Mouse (Mus musculus): ENCODE data around the gene Rrh. TPM values are rescaled to one million over a fixed set of nuclear protein-coding genes. Genes with fewer than 3 reads are reported as not detected.

Rrh gene
- polyA plus RNA-seq, 1 experiment from 2014 or later: not detected

- no peaks in the 10 kb centered on the region for H3K27me3 ChIP-seq (ENCODE audit: control insufficient read depth, insufficient read depth, low read depth, low read length)
- no peaks in the 10 kb centered on the region for H3K9me3 ChIP-seq (replicated peaks; ENCODE audit: control insufficient read depth, low read length)
- no peaks in the 10 kb centered on the region for H3K4me1 ChIP-seq (ENCODE audit: control insufficient read depth, low read depth, low read length)
- WGBS (ENCODE audit: insufficient replicate concordance): 68% methylated on average over 10 of the region's 10 CpGs
- no peak for ATAC-seq (ENCODE audit: low read depth)
- no peak within 1 kb of the TSS for H3K9ac ChIP-seq (ENCODE audit: low read depth, low read length)
- H3K4me2 ChIP-seq (ENCODE audit: low read depth, low read length): no peak within 1 kb of the TSS
- no peak within 1 kb of the TSS for H3K4me3 ChIP-seq (ENCODE audit: low read depth, low read length)
- H3K36me3 ChIP-seq (ENCODE audit: control insufficient read depth, insufficient read depth): no peaks in the 10 kb centered on the region
- H3K27ac ChIP-seq (ENCODE audit: low read length): no peak within 1 kb of the TSS
These were observed 18.6 kb downstream of the Rrh start, which contains the start of gene Lrit3 for GRCm38 (mm10) chr3:129803765-129804164. TSS of gene Lrit3 (minus strand) at chr3:129804030.

GRCm38 (mm10) chr3:129799011-129799410, 23.4 kb downstream of the Rrh start:
- no peak overlapping the region for H3K27ac ChIP-seq (ENCODE audit: low read length)
- H3K36me3 ChIP-seq (ENCODE audit: control insufficient read depth, insufficient read depth): no peaks in the 10 kb centered on the region
- 59% methylated on average over 2 of the region's 2 CpGs for WGBS (ENCODE audit: insufficient replicate concordance)
- no peak for ATAC-seq (ENCODE audit: low read depth)
- H3K4me3 ChIP-seq (ENCODE audit: low read depth, low read length): no peak overlapping the region
- no peaks in the 10 kb centered on the region for H3K4me1 ChIP-seq (ENCODE audit: control insufficient read depth, low read depth, low read length)
- H3K4me2 ChIP-seq (ENCODE audit: low read depth, low read length): no peak overlapping the region
- H3K27me3 ChIP-seq (ENCODE audit: control insufficient read depth, insufficient read depth, low read depth, low read length): no peaks in the 10 kb centered on the region
- no peaks in the 10 kb centered on the region for H3K9me3 ChIP-seq (replicated peaks; ENCODE audit: control insufficient read depth, low read length)
- no peak overlapping the region for H3K9ac ChIP-seq (ENCODE audit: low read depth, low read length)

GRCm38 (mm10) chr3:129798551-129798950, 23.8 kb downstream of the Rrh start:
- Histone ChIP-seq H3K4me1 (ENCODE audit: control insufficient read depth, low read depth, low read length) (no peaks in the 10 kb centered on the region), H3K27ac (ENCODE audit: low read length) (no peak overlapping the region), H3K36me3 (ENCODE audit: control insufficient read depth, insufficient read depth) (no peaks in the 10 kb centered on the region), H3K27me3 (ENCODE audit: control insufficient read depth, insufficient read depth, low read depth, low read length) (no peaks in the 10 kb centered on the region), H3K4me2 (ENCODE audit: low read depth, low read length) (no peak overlapping the region), H3K4me3 (ENCODE audit: low read depth, low read length) (no peak overlapping the region), H3K9ac (ENCODE audit: low read depth, low read length) (no peak overlapping the region), H3K9me3 (replicated peaks; ENCODE audit: control insufficient read depth, low read length) (no peaks in the 10 kb centered on the region)
- no peak for ATAC-seq (ENCODE audit: low read depth)
- WGBS (ENCODE audit: insufficient replicate concordance): 58% methylated on average over 11 of the region's 11 CpGs

GRCm38 (mm10) chr3:129797341-129797740, 25.0 kb downstream of the Rrh start:
- H3K4me2 ChIP-seq (ENCODE audit: low read depth, low read length): no peak overlapping the region
- ATAC-seq (ENCODE audit: low read depth): no peak
- H3K4me3 ChIP-seq (ENCODE audit: low read depth, low read length): no peak overlapping the region
- no peaks in the 10 kb centered on the region for H3K27me3 ChIP-seq (ENCODE audit: control insufficient read depth, insufficient read depth, low read depth, low read length)
- no peak overlapping the region for H3K9ac ChIP-seq (ENCODE audit: low read depth, low read length)
- H3K27ac ChIP-seq (ENCODE audit: low read length): no peak overlapping the region
- WGBS (ENCODE audit: insufficient replicate concordance): 56% methylated on average over 5 of the region's 5 CpGs
- H3K4me1 ChIP-seq (ENCODE audit: control insufficient read depth, low read depth, low read length): no peaks in the 10 kb centered on the region
- no peaks in the 10 kb centered on the region for H3K36me3 ChIP-seq (ENCODE audit: control insufficient read depth, insufficient read depth)
- no peaks in the 10 kb centered on the region for H3K9me3 ChIP-seq (replicated peaks; ENCODE audit: control insufficient read depth, low read length)

GRCm38 (mm10) chr3:129793801-129794200, 28.6 kb downstream of the Rrh start:
- H3K27ac ChIP-seq (ENCODE audit: low read length): no peak overlapping the region
- H3K4me2 ChIP-seq (ENCODE audit: low read depth, low read length): no peak overlapping the region
- no peaks in the 10 kb centered on the region for H3K36me3 ChIP-seq (ENCODE audit: control insufficient read depth, insufficient read depth)
- no peaks in the 10 kb centered on the region for H3K9me3 ChIP-seq (replicated peaks; ENCODE audit: control insufficient read depth, low read length)
- no peak for ATAC-seq (ENCODE audit: low read depth)
- H3K4me3 ChIP-seq (ENCODE audit: low read depth, low read length): no peak overlapping the region
- no peaks in the 10 kb centered on the region for H3K27me3 ChIP-seq (ENCODE audit: control insufficient read depth, insufficient read depth, low read depth, low read length)
- WGBS (ENCODE audit: insufficient replicate concordance): 73% methylated on average over 5 of the region's 5 CpGs
- no peak overlapping the region for H3K9ac ChIP-seq (ENCODE audit: low read depth, low read length)
- H3K4me1 ChIP-seq (ENCODE audit: control insufficient read depth, low read depth, low read length): no peaks in the 10 kb centered on the region

GRCm38 (mm10) chr3:129782746-129783145, 39.6 kb downstream of the Rrh start:
- Histone ChIP-seq H3K4me1 (ENCODE audit: control insufficient read depth, low read depth, low read length) (no peaks in the 10 kb centered on the region), H3K9ac (ENCODE audit: low read depth, low read length) (no peak overlapping the region), H3K9me3 (replicated peaks; ENCODE audit: control insufficient read depth, low read length) (no peaks in the 10 kb centered on the region), H3K4me3 (ENCODE audit: low read depth, low read length) (no peak overlapping the region), H3K4me2 (ENCODE audit: low read depth, low read length) (no peak overlapping the region), H3K27ac (ENCODE audit: low read length) (no peak overlapping the region), H3K27me3 (ENCODE audit: control insufficient read depth, insufficient read depth, low read depth, low read length) (no peaks in the 10 kb centered on the region), H3K36me3 (ENCODE audit: control insufficient read depth, insufficient read depth) (no peaks in the 10 kb centered on the region)
- no peak for ATAC-seq (ENCODE audit: low read depth)
- 55% methylated on average over 3 of the region's 3 CpGs for WGBS (ENCODE audit: insufficient replicate concordance)

- no peak for ATAC-seq (ENCODE audit: low read depth)
- H3K9me3 ChIP-seq (replicated peaks; ENCODE audit: control insufficient read depth, low read length): no peaks in the 10 kb centered on the region
- WGBS (ENCODE audit: insufficient replicate concordance): 61% methylated on average over 10 of the region's 10 CpGs
- no peak overlapping the region for H3K9ac ChIP-seq (ENCODE audit: low read depth, low read length)
- no peaks in the 10 kb centered on the region for H3K27me3 ChIP-seq (ENCODE audit: control insufficient read depth, insufficient read depth, low read depth, low read length)
- H3K4me2 ChIP-seq (ENCODE audit: low read depth, low read length): no peak overlapping the region
- H3K36me3 ChIP-seq (ENCODE audit: control insufficient read depth, insufficient read depth): no peaks in the 10 kb centered on the region
- H3K4me1 ChIP-seq (ENCODE audit: control insufficient read depth, low read depth, low read length): no peaks in the 10 kb centered on the region
- H3K4me3 ChIP-seq (ENCODE audit: low read depth, low read length): no peak overlapping the region
- no peak overlapping the region for H3K27ac ChIP-seq (ENCODE audit: low read length)
These were observed 41.0 kb downstream of the Rrh start for GRCm38 (mm10) chr3:129781435-129781834.

GRCm38 (mm10) chr3:129771210-129771609, 51.2 kb downstream of the Rrh start:
- no peaks in the 10 kb centered on the region for H3K27me3 ChIP-seq (ENCODE audit: control insufficient read depth, insufficient read depth, low read depth, low read length)
- H3K9me3 ChIP-seq (replicated peaks; ENCODE audit: control insufficient read depth, low read length): no peaks in the 10 kb centered on the region
- ATAC-seq (ENCODE audit: low read depth): no peak
- no peak overlapping the region for H3K4me3 ChIP-seq (ENCODE audit: low read depth, low read length)
- no peak overlapping the region for H3K9ac ChIP-seq (ENCODE audit: low read depth, low read length)
- no peak overlapping the region for H3K27ac ChIP-seq (ENCODE audit: low read length)
- no peaks in the 10 kb centered on the region for H3K36me3 ChIP-seq (ENCODE audit: control insufficient read depth, insufficient read depth)
- WGBS (ENCODE audit: insufficient replicate concordance): 54% methylated on average over 6 of the region's 6 CpGs
- H3K4me2 ChIP-seq (ENCODE audit: low read depth, low read length): no peak overlapping the region
- no peaks in the 10 kb centered on the region for H3K4me1 ChIP-seq (ENCODE audit: control insufficient read depth, low read depth, low read length)

- Histone ChIP-seq H3K4me3 (ENCODE audit: low read depth, low read length) (no peak overlapping the region), H3K9me3 (replicated peaks; ENCODE audit: control insufficient read depth, low read length) (no peaks in the 10 kb centered on the region), H3K4me1 (ENCODE audit: control insufficient read depth, low read depth, low read length) (no peaks in the 10 kb centered on the region), H3K27ac (ENCODE audit: low read length) (no peak overlapping the region), H3K4me2 (ENCODE audit: low read depth, low read length) (no peak overlapping the region), H3K27me3 (ENCODE audit: control insufficient read depth, insufficient read depth, low read depth, low read length) (no peaks in the 10 kb centered on the region), H3K36me3 (ENCODE audit: control insufficient read depth, insufficient read depth) (no peaks in the 10 kb centered on the region), H3K9ac (ENCODE audit: low read depth, low read length) (no peak overlapping the region)
- 58% methylated on average over 10 of the region's 10 CpGs for WGBS (ENCODE audit: insufficient replicate concordance)
- no peak for ATAC-seq (ENCODE audit: low read depth)
These were observed 55.2 kb downstream of the Rrh start for GRCm38 (mm10) chr3:129766971-129767794.

Measured in liver, embryonic 16.5 days (tissue).